Comparison of ENCODE assay signal across 9 mouse cellular contexts in the genomic region with DNA sequence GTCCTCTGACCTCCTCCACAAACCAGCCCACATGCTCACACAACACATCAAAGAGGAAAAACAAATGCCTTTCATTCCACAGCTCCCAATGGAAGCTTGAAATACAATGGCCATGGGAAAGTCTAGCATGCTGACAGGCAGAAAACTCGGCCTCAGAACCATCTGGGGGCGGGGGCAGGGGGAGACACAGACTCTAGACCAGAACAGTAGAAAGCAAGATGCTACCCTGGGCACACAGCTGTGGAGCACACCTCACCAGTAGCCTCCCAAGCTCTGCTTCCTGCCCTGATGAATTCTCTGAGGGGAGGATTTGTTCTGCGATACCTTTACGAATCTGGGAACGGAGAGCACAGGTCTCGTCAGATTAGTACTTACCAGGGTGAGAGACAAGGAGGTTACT. TPM values are rescaled to one million over a fixed set of nuclear protein-coding genes. Genes with fewer than 3 reads are reported as not detected.
DNase-seq lines count a peak whose midpoint lies in the region; ATAC-seq and TF ChIP-seq lines count a peak whose summit lies in the region.
"Had no signal": no experiment of that assay in that cellular context is flagged by ENCODE, and none has a peak within 500 bp of the region (broad histone marks: within the 10 kb centered on the region; RNA-seq: fewer than 3 reads in every experiment).

No protein-coding gene starts in this region.

- H3K36me3 ChIP-seq in heart, embryonic 10.5 days, result peaks cover 39% of the 10 kb centered on the region
- H3K36me3 ChIP-seq in lung, postnatal 0 days (ENCODE audit: insufficient read depth, low read length), result no peaks in the 10 kb centered on the region
- peaks cover 7% of the 10 kb centered on the region; the same call in 1 of the 2 replicates for H3K36me3 ChIP-seq in intestine, embryonic 16.5 days (ENCODE audit: control insufficient read depth, insufficient read depth, low read length)
- H3K36me3 ChIP-seq in stomach, embryonic 16.5 days (ENCODE audit: control insufficient read depth, insufficient read depth, low read length), result 0 out of 2 replicates have a peak, but pooled peaks cover 5% of the 10 kb centered on the region

- no peak for TF ChIP-seq CTCF in lung, postnatal 0 days (IDR thresholded peaks at IDR 0.05)

- ATAC-seq in lung, postnatal 0 days, result no peak
- no peak for ATAC-seq in intestine, embryonic 16.5 days
- ATAC-seq in stomach, embryonic 16.5 days (ENCODE audit: insufficient read depth, low FRiP score), result peak; percentile 7; the same call in 1 of the 2 replicates

- no peak overlapping the region for H3K4me2 ChIP-seq in lung, postnatal 0 days (replicated peaks; ENCODE audit: low read depth, low read length)
- no peak overlapping the region for H3K4me2 ChIP-seq in intestine, embryonic 16.5 days (ENCODE audit: low read depth, low read length)
- no peak overlapping the region for H3K4me2 ChIP-seq in stomach, embryonic 16.5 days (ENCODE audit: low read depth, low read length)

- 55% methylated on average over 6 of the region's 6 CpGs for WGBS in heart, embryonic 10.5 days
- WGBS in lung, postnatal 0 days, result 63% methylated on average over 6 of the region's 6 CpGs
- 65% methylated on average over 6 of the region's 6 CpGs for WGBS in intestine, embryonic 16.5 days
- WGBS in stomach, embryonic 16.5 days, result 56% methylated on average over 6 of the region's 6 CpGs

- 0 out of 2 replicates have a peak overlapping the region, but pooled peaks have one; percentile 37 for H3K27ac ChIP-seq in heart, embryonic 10.5 days
- H3K27ac ChIP-seq in lung, postnatal 0 days (ENCODE audit: low read length), result peak overlapping the region; percentile 15; the same call in 1 of the 2 replicates
- peak overlapping the region; percentile 30 for H3K27ac ChIP-seq in intestine, embryonic 16.5 days (ENCODE audit: low read length)
- peak overlapping the region; percentile 86 for H3K27ac ChIP-seq in stomach, embryonic 16.5 days (ENCODE audit: low read length)

- no peak overlapping the region for H3K4me3 ChIP-seq in heart, embryonic 10.5 days
- H3K4me3 ChIP-seq in lung, postnatal 0 days (ENCODE audit: low read depth, low read length), result no peak overlapping the region
- no peak overlapping the region for H3K4me3 ChIP-seq in intestine, embryonic 16.5 days (ENCODE audit: low read length)
- no peak overlapping the region for H3K4me3 ChIP-seq in stomach, embryonic 16.5 days (replicated peaks; ENCODE audit: low read length)

- no peak for DNase-seq in heart, embryonic 10.5 days (ENCODE audit: low spot score)
- DNase-seq in heart, postnatal 4 days, result no peak
- DNase-seq in lung, postnatal 0 days (ENCODE audit: low spot score), result no peak
- DNase-seq in lung, postnatal 14 days, result no peak
- DNase-seq in spleen, postnatal 4 days (ENCODE audit: low spot score in 2 of 2), result no peak
- DNase-seq in cerebellum, adult 9-11 months, result no peak
- DNase-seq: thymus, adult 18-20 months had no signal

- no peak overlapping the region for H3K9ac ChIP-seq in lung, postnatal 0 days (replicated peaks; ENCODE audit: low read depth)
- H3K9ac ChIP-seq in intestine, embryonic 16.5 days (ENCODE audit: low read depth, low read length), result no peak overlapping the region
- H3K9ac ChIP-seq in stomach, embryonic 16.5 days (ENCODE audit: low read length), result no peak overlapping the region

- no peaks in the 10 kb centered on the region for H3K9me3 ChIP-seq in heart, embryonic 10.5 days
- no peaks in the 10 kb centered on the region for H3K9me3 ChIP-seq in lung, postnatal 0 days (ENCODE audit: low read length)
- no peaks in the 10 kb centered on the region for H3K9me3 ChIP-seq in intestine, embryonic 16.5 days (ENCODE audit: control insufficient read depth, low read length)
- no peaks in the 10 kb centered on the region for H3K9me3 ChIP-seq in stomach, embryonic 16.5 days (replicated peaks; ENCODE audit: control insufficient read depth, low read length)

- H3K4me1 ChIP-seq in heart, embryonic 10.5 days, result peaks cover 53% of the 10 kb centered on the region
- H3K4me1 ChIP-seq in lung, postnatal 0 days (ENCODE audit: insufficient read depth, low read depth, low read length), result peaks cover 12% of the 10 kb centered on the region
- peaks cover 48% of the 10 kb centered on the region for H3K4me1 ChIP-seq in intestine, embryonic 16.5 days (ENCODE audit: control insufficient read depth, insufficient read depth, low read length)
- peaks cover 63% of the 10 kb centered on the region for H3K4me1 ChIP-seq in stomach, embryonic 16.5 days (ENCODE audit: control insufficient read depth, insufficient read depth, low read length)

- no peak for TF ChIP-seq EP300 in lung, postnatal 0 days (IDR thresholded peaks at IDR 0.05)

- H3K27me3 ChIP-seq in heart, embryonic 10.5 days (ENCODE audit: insufficient read depth, poor library complexity, severe bottlenecking), result no peaks in the 10 kb centered on the region
- H3K27me3 ChIP-seq in lung, postnatal 0 days (replicated peaks; ENCODE audit: insufficient read depth, low read length), result no peaks in the 10 kb centered on the region
- H3K27me3 ChIP-seq in intestine, embryonic 16.5 days (replicated peaks; ENCODE audit: control insufficient read depth, insufficient read depth, low read length), result no peaks in the 10 kb centered on the region
- H3K27me3 ChIP-seq in stomach, embryonic 16.5 days (ENCODE audit: control insufficient read depth, insufficient read depth, low read length), result no peaks in the 10 kb centered on the region

RNA-seq across cellular contexts. Expression of a gene that starts 31.4 kb away (rescaled TPM):
- polyA plus RNA-seq in heart, embryonic 10.5 days (2016; fragmentation: Nextera tagmentation; extraction: Ambion mirVana), result 29.8 and 31.3 TPM in 2 replicates
- 10 to 100 TPM; 51.7 to 56.7 TPM for total RNA-seq in heart, postnatal 4 days (2021)
- polyA plus RNA-seq in lung, postnatal 0 days (2015; fragmentation: Nextera tagmentation; extraction: Ambion mirVana), result 30.0 and 30.5 TPM in 2 replicates
- polyA plus RNA-seq in intestine, embryonic 16.5 days (2015; fragmentation: Nextera tagmentation; extraction: Ambion mirVana), result 40.1 and 43.5 TPM in 2 replicates
- 34.5 and 44.2 TPM in 2 replicates for polyA plus RNA-seq in stomach, embryonic 16.5 days (2015; fragmentation: Nextera tagmentation; extraction: Ambion mirVana)

Comparison
In these comparisons a context has a peak if more than half of its experiments do, and no peak if none do; other contexts are left out.
1. H3K27ac ChIP-seq: peak in every context shown above with its lines; median percentile 86 in stomach, embryonic 16.5 days; 37 in heart, embryonic 10.5 days; 30 in intestine, embryonic 16.5 days; 15 in lung, postnatal 0 days.